8 mouse cellular contexts compared by ENCODE assay signal in genomic region chr10:21158918-21159443, GRCm38 (mm10). TPM values are rescaled to one million over a fixed set of nuclear protein-coding genes. Genes with fewer than 3 reads are reported as not detected.
DNase-seq lines count a peak whose midpoint lies in the region; ATAC-seq and TF ChIP-seq lines count a peak whose summit lies in the region.

No protein-coding gene starts in this region.

- no peak for TF ChIP-seq CTCF in bone marrow macrophage, adult 2 months (IDR thresholded peaks at IDR 0.05; ENCODE audit: low read depth, low read length)
- TF ChIP-seq CTCF in lung, embryonic 14.5 days (IDR thresholded peaks at IDR 0.05; ENCODE audit: low read depth), result no peak

- TF ChIP-seq POLR2A in bone marrow macrophage, adult 2 months (IDR thresholded peaks at IDR 0.05; ENCODE audit: borderline replicate concordance, low read depth, low read length), result no peak

- H3K4me1 ChIP-seq in bone marrow macrophage, adult 2 months (ENCODE audit: control insufficient read depth, insufficient read depth, low read length), result no peaks in the 10 kb centered on the region
- H3K4me1 ChIP-seq in forebrain, embryonic 11.5 days (replicated peaks; ENCODE audit: control insufficient read depth, insufficient read depth, low read length), result peaks cover 7% of the 10 kb centered on the region
- H3K4me1 ChIP-seq in lung, embryonic 14.5 days (ENCODE audit: insufficient read depth), result 0 out of 2 replicates have a peak, but pooled peaks cover 2% of the 10 kb centered on the region
- peaks cover 28% of the 10 kb centered on the region for H3K4me1 ChIP-seq in neural tube, embryonic 15.5 days

- H3K4me2 ChIP-seq in forebrain, embryonic 11.5 days (ENCODE audit: low read depth, low read length, severe bottlenecking), result peak overlapping the region; percentile 100
- H3K4me2 ChIP-seq in lung, embryonic 14.5 days, result peak overlapping the region; percentile 99
- H3K4me2 ChIP-seq in neural tube, embryonic 15.5 days, result peak overlapping the region; percentile 100

- no peak overlapping the region for H3K27ac ChIP-seq in bone marrow macrophage, adult 2 months (ENCODE audit: insufficient read depth, low read depth, low read length)
- H3K27ac ChIP-seq in forebrain, embryonic 11.5 days (ENCODE audit: low read depth, low read length), result no peak overlapping the region
- no peak overlapping the region for H3K27ac ChIP-seq in lung, embryonic 14.5 days (ENCODE audit: low read depth)
- no peak overlapping the region for H3K27ac ChIP-seq in neural tube, embryonic 15.5 days (replicated peaks)

- ATAC-seq in forebrain, embryonic 11.5 days (replicated peaks; ENCODE audit: low FRiP score), result 0 out of 2 replicates have a peak, but pooled peaks have one; percentile 9
- peak; percentile 56 for ATAC-seq in lung, embryonic 14.5 days (ENCODE audit: insufficient read depth)
- ATAC-seq in neural tube, embryonic 15.5 days (ENCODE audit: low FRiP score), result no peak

- WGBS in forebrain, embryonic 11.5 days, result under 1% methylated on average over 34 of the region's 35 CpGs
- under 1% methylated on average over 35 of the region's 35 CpGs for WGBS in lung, embryonic 14.5 days
- WGBS in neural tube, embryonic 15.5 days, result under 1% methylated on average over 34 of the region's 35 CpGs

- H3K27me3 ChIP-seq in forebrain, embryonic 11.5 days (ENCODE audit: control insufficient read depth, insufficient read depth, low read length), result peaks cover 35% of the 10 kb centered on the region
- H3K27me3 ChIP-seq in lung, embryonic 14.5 days (ENCODE audit: insufficient read depth, low read length), result peaks cover 42% of the 10 kb centered on the region
- H3K27me3 ChIP-seq in neural tube, embryonic 15.5 days (replicated peaks), result peaks cover 34% of the 10 kb centered on the region

- no peaks in the 10 kb centered on the region for H3K36me3 ChIP-seq in forebrain, embryonic 11.5 days (ENCODE audit: control insufficient read depth, insufficient read depth, low read length)
- no peaks in the 10 kb centered on the region for H3K36me3 ChIP-seq in lung, embryonic 14.5 days (ENCODE audit: insufficient read depth)
- H3K36me3 ChIP-seq in neural tube, embryonic 15.5 days, result no peaks in the 10 kb centered on the region

- H3K9me3 ChIP-seq in forebrain, embryonic 11.5 days (ENCODE audit: control insufficient read depth, low read length), result no peaks in the 10 kb centered on the region
- H3K9me3 ChIP-seq in lung, embryonic 14.5 days (ENCODE audit: low read depth, low read length), result no peaks in the 10 kb centered on the region
- H3K9me3 ChIP-seq in neural tube, embryonic 15.5 days (replicated peaks), result no peaks in the 10 kb centered on the region

- peak overlapping the region; percentile 90 for H3K9ac ChIP-seq in forebrain, embryonic 11.5 days (ENCODE audit: low read length)
- H3K9ac ChIP-seq in lung, embryonic 14.5 days, result peak overlapping the region; percentile 46
- H3K9ac ChIP-seq in neural tube, embryonic 15.5 days (replicated peaks), result peak overlapping the region; percentile 47

- H3K4me3 ChIP-seq in bone marrow macrophage, adult 2 months (ENCODE audit: insufficient read depth, low read length), result peak overlapping the region; percentile 48
- H3K4me3 ChIP-seq in forebrain, embryonic 11.5 days (ENCODE audit: low read depth, low read length), result peak overlapping the region; percentile 66
- H3K4me3 ChIP-seq in lung, embryonic 14.5 days (ENCODE audit: low read depth, low read length), result peak overlapping the region; percentile 62
- peak overlapping the region; percentile 76 for H3K4me3 ChIP-seq in neural tube, embryonic 15.5 days (replicated peaks)

- peak; percentile 1 to 6 for DNase-seq in frontal cortex, postnatal 36 days (ENCODE audit: low spot score in 2 of 2)
- DNase-seq in frontal cortex, postnatal 10 days (ENCODE audit: low spot score in 2 of 2), result no peak
- peak; percentile 60 for DNase-seq in forebrain, embryonic 11.5 days (ENCODE audit: low spot score)
- DNase-seq in kidney, adult 18-20 months, result peak; percentile 60
- DNase-seq in lung, embryonic 14.5 days, result peak; percentile 59
- DNase-seq in urinary bladder, adult 2 months (ENCODE audit: low spot score), result peak; percentile 49

RNA-seq across cellular contexts. Expression of gene Myb, which starts 1.8 kb away (rescaled TPM):
- 0.29 and 0.31 TPM in 2 replicates for polyA plus RNA-seq in bone marrow macrophage, adult 2 months (2012; ENCODE audit: insufficient read depth, insufficient read length, missing spikeins)
- 8.9 and 9.7 TPM in 2 replicates for polyA plus RNA-seq in forebrain, embryonic 11.5 days (2014; fragmentation: Nextera tagmentation; extraction: Ambion mirVana)
- polyA plus RNA-seq in lung, embryonic 14.5 days (2014; fragmentation: Nextera tagmentation; extraction: Ambion mirVana), result 4.0 and 4.1 TPM in 2 replicates
- polyA plus RNA-seq in neural tube, embryonic 15.5 days (2015; fragmentation: Nextera tagmentation; extraction: Ambion mirVana), result 1.8 and 15.2 TPM in 2 replicates
- polyA plus RNA-seq in urinary bladder, adult 2 months (2012; rRNA removed), result 0.27 and 0.30 TPM in 2 replicates

Comparison
In these comparisons a context has a peak if more than half of its experiments do, and no peak if none do; other contexts are left out.
1. DNase-seq: peak in frontal cortex, postnatal 36 days (2 of 2), forebrain, embryonic 11.5 days (single experiment), kidney, adult 18-20 months (single experiment), lung, embryonic 14.5 days (single experiment) and urinary bladder, adult 2 months (single experiment); none in frontal cortex, postnatal 10 days (0 of 2).
2. Peak in every context shown above with its lines, with median percentiles within 50 percentile points of each other: H3K4me3 ChIP-seq, H3K4me2 ChIP-seq and H3K9ac ChIP-seq.